Mouse (Mus musculus) liver, embryonic 15.5 days (tissue): ENCODE data around the gene Samd8. TPM values are rescaled to one million over a fixed set of nuclear protein-coding genes. Genes with fewer than 3 reads are reported as not detected.
A peak's percentile ranks its signal among the peaks of the same experiment; 100 is the strongest.

Experiments
- ATAC-seq: fragments of 200-750 bp; cut with Nextera tagmentation; 2 replicates; pipeline ENCODE4 v1.8.0; 2017; ENCODE audit warnings: moderate number of reproducible peaks, mild to moderate bottlenecking, moderate library complexity; ENCODE audit not compliant: insufficient read depth
- H3K27ac ChIP-seq: fragments of 300-500 bp; sonication (generic); replicated peaks from 2 replicates; pipeline ENCODE4 v1.5.1; 2015; ENCODE audit warnings: mild to moderate bottlenecking, inconsistent platforms
- H3K27me3 ChIP-seq: fragments of 300-500 bp; sonication (generic); 2 replicates; pipeline ENCODE4 v1.6.1; 2015; ENCODE audit warnings: mild to moderate bottlenecking, inconsistent platforms
- H3K36me3 ChIP-seq: fragments of 300-500 bp; sonication (generic); replicated peaks from 2 replicates; pipeline ENCODE4 v1.6.1; 2015; ENCODE audit warnings: moderate library complexity, mild to moderate bottlenecking, inconsistent platforms
- H3K4me1 ChIP-seq: fragments of 300-500 bp; sonication (generic); replicated peaks from 2 replicates; pipeline ENCODE4 v1.6.1; 2015; ENCODE audit warnings: inconsistent platforms
- H3K4me2 ChIP-seq: fragments of 300-500 bp; sonication (generic); 2 replicates; pipeline ENCODE4 v1.6.1; 2015; ENCODE audit warnings: moderate library complexity, mild to moderate bottlenecking, inconsistent platforms
- H3K4me3 ChIP-seq: fragments of 300-500 bp; sonication (generic); replicated peaks from 2 replicates; pipeline ENCODE4 v1.5.1; 2015; ENCODE audit warnings: mild to moderate bottlenecking, inconsistent platforms
- H3K9ac ChIP-seq: fragments of 300-500 bp; sonication (generic); 2 replicates; pipeline ENCODE4 v1.6.1; 2015; ENCODE audit warnings: moderate library complexity, mild to moderate bottlenecking, inconsistent platforms
- H3K9me3 ChIP-seq: fragments of 300-500 bp; sonication (generic); replicated peaks from 2 replicates; pipeline ENCODE4 v1.6.1; 2016; ENCODE audit warnings: inconsistent platforms
- WGBS: fragments of 180-500 bp; shearing (Covaris S2); methylation state at CpG from one replicate; pipeline ENCODE4 v1.1.7; 2015; ENCODE audit warnings: mixed read lengths; ENCODE audit not compliant: insufficient replicate concordance; 5-methylcytosine and 5-hydroxymethylcytosine counted together
- polyA plus RNA-seq: library from polyadenylated mRNA; unstranded; fragments of >200 nt; fragmentation: Nextera tagmentation; extraction: Ambion mirVana; gene quantifications from 2 replicates; pipeline ENCODE4 v1.2.1, GENCODE M21; 2015

Samd8 gene
- polyA plus RNA-seq, 1 experiment from 2014 or later: 2.8 TPM

DNA sequence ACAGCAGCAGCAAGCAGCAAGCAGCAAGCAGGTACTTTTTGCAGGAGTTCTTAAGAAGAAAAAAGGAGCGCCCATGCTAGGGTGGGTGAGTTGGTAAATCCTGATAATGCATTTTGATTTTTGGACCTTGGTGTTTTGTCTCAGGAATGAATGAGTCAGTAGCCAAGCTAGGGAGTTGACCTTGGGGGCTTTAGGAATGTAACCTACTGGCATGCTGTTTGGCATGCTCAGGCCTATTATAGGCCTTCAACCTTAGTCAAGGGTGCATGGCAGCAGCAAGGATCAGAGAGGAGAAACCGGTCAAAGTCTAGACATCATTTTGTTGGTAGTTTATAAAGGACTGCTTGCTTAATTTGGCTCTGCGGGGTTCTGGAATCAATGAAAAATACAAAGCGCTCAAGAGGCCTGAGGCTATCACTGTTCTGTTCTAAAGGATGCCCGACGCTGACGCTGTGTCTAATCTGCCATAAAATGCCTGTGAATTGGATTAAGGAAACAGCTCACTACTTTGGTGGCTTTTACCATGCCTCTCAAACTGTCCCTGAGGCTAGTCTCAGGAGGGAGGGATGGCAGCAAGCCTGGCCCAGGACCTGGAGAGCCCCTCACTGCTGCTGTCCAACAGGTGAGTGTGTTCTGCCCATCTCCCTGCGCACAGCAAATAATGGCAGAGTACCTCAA lies 28.2 kb upstream of the Samd8 start:
- Histone ChIP-seq H3K4me3 (no peak overlapping the region), H3K36me3 (no peaks in the 10 kb centered on the region), H3K4me1 (no peaks in the 10 kb centered on the region), H3K9me3 (no peaks in the 10 kb centered on the region), H3K9ac (no peak overlapping the region), H3K4me2 (no peak overlapping the region), H3K27me3 (no peaks in the 10 kb centered on the region; the same call in 1 of the 2 replicates), H3K27ac (no peak overlapping the region)
- WGBS: 79% methylated on average over 8 of the region's 8 CpGs
- ATAC-seq: no peak

DNA sequence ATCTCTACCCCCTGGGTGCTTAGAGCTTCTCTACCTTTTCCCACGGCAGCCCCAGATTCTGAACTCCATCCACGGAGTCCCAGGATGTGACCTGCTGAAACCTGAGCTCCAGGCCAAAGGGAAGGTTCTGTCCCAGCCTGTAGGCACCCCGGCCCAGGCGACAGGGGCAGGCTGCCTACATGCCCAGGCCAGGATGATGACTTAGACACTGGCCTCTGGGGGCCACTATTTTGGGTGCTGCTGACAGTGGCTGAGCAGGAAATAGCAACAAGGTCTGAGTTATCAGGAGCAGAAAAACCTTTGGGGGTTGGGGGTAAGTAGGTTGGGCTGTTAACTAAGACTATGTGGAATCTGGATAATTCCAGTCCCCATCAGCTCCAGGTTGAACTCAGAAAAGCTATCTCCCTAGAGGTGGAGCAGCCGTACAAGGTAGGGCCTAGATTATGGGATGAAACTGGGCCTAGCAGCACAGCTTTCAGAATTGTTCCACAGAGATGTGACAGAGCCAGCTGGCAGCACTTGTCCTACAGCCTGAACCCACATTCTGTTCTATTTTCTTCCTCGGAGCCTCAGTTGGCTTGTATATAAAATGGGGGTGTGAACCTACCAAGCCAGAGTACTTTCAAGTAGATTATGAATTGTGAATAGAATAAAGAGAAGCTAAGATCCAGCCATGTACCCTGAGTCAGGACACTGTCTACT lies 21.1 kb upstream of the Samd8 start:
- 61% methylated on average over 6 of the region's 6 CpGs for WGBS
- H3K27ac ChIP-seq: no peak overlapping the region
- H3K36me3 ChIP-seq: no peaks in the 10 kb centered on the region
- no peak for ATAC-seq
- H3K4me3 ChIP-seq: no peak overlapping the region
- no peaks in the 10 kb centered on the region for H3K4me1 ChIP-seq
- H3K9ac ChIP-seq: no peak overlapping the region
- H3K9me3 ChIP-seq: no peaks in the 10 kb centered on the region
- H3K27me3 ChIP-seq: no peaks in the 10 kb centered on the region; the same call in 1 of the 2 replicates
- no peak overlapping the region for H3K4me2 ChIP-seq

DNA sequence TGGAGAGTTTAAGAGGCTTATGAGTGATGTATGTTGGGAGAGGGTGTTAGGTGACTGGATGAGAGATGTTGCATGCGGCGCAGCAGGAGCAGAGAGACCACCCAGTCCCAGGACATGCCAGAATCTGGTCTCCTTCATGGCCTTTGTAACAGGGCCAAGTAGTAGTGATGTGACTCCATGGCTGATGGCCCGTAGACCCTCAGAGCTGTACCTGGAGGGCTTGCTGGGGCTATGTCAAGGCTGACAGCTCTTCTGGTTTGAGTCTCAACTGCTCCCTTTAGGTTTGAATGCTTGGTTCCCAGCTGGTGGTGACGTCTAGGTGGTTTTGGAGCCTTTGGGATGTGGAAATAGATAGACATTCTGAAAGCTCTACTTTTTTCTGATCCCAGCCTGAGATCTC lies 20.4 kb upstream of the Samd8 start:
- Histone ChIP-seq H3K4me3 (no peak overlapping the region), H3K9ac (no peak overlapping the region), H3K27ac (no peak overlapping the region), H3K9me3 (no peaks in the 10 kb centered on the region), H3K4me2 (no peak overlapping the region), H3K36me3 (no peaks in the 10 kb centered on the region), H3K27me3 (no peaks in the 10 kb centered on the region), H3K4me1 (no peaks in the 10 kb centered on the region)
- WGBS: 63% methylated on average over 4 of the region's 4 CpGs
- no peak for ATAC-seq

DNA sequence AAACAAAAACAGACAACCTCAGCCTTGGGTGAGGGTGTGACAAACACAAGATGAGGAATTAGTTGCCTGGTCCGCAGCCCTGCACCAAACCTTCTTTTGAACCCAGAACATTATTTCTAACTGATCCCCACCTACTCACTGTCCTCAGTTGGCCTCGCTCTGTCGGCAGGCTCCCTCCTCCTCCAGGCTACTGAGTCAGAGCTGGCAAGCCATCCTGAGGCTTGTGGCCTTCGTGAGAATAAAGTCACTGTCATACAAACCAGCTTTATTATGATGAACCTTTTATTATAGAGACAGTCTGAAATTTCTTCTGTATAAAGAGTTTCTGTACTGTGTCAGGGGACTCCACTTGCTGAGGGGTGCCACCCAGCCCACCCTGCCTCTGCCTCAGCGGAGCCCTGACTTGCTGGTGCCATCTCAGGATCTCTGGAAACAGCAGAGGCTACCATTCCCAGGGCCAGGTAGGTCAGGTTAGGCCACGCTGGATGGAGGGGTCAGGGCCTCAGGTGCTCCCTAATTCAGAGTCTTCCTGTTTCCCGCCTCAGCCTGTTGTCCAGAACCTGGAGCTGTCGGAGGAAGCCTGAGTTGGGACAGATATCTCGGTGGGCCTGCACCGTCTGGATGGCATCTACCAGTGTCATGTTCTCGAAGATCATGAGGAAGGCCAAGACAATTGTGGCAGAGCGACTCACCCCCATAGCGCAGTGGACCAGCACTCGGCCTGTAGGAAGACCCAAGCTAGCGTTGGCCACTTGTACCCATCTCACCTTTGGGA lies 17.0 kb upstream of the Samd8 start:
- H3K4me3 ChIP-seq: no peak overlapping the region
- no peak overlapping the region for H3K9ac ChIP-seq
- no peaks in the 10 kb centered on the region for H3K27me3 ChIP-seq
- no peak overlapping the region for H3K27ac ChIP-seq
- H3K4me1 ChIP-seq: no peaks in the 10 kb centered on the region
- ATAC-seq: no peak
- no peaks in the 10 kb centered on the region for H3K36me3 ChIP-seq
- no peak overlapping the region for H3K4me2 ChIP-seq
- no peaks in the 10 kb centered on the region for H3K9me3 ChIP-seq
- WGBS: 71% methylated on average over 15 of the region's 15 CpGs

DNA sequence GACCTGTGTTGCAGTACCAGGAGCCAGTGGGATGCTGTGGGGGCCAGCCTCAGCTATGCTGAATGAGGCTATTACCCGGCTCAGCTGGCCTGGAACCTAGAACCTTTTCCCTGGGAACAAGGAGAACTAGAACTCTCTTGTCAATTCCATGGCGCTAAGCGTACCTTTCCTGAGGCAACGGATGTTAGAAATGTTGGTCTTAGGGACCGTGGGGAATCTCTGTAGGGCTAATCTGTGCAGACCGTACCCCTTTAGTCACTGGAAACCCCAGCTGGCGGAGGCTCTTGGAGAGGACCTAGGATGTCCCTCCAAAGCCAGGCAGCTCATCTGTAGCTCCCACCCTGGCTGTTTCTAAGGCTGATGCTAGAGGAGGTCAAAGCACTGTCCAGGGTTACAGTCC lies 10.0 kb upstream of the Samd8 start:
- Histone ChIP-seq H3K27ac (no peak overlapping the region), H3K4me1 (no peaks in the 10 kb centered on the region), H3K4me3 (no peak overlapping the region), H3K9ac (no peak overlapping the region), H3K4me2 (no peak overlapping the region), H3K9me3 (no peaks in the 10 kb centered on the region), H3K27me3 (no peaks in the 10 kb centered on the region), H3K36me3 (no peaks in the 10 kb centered on the region)
- ATAC-seq: no peak
- WGBS: 80% methylated on average over 7 of the region's 7 CpGs

DNA sequence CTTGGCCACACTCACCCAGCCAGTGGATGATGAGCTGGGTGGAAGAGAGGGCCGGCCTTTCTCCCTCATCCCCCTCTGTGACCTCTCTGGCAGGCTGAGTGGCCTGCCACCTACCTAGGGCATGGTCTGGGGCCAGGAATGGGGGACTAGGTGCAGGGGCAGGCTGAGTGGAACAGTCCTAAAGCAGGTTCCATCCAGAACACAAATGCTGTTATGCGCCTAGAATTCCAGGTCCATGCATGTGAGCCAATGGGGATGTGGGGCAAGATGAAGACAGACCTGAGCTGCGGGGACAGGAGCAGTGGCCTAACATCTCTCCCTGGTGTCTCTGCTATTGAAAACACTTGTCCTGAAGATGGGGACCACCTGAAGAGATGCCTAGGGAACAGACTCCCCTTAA lies 9.0 kb upstream of the Samd8 start:
- Histone ChIP-seq H3K27me3 (no peaks in the 10 kb centered on the region), H3K4me2 (no peak overlapping the region), H3K4me1 (no peaks in the 10 kb centered on the region), H3K36me3 (no peaks in the 10 kb centered on the region), H3K27ac (no peak overlapping the region), H3K9ac (no peak overlapping the region), H3K4me3 (no peak overlapping the region), H3K9me3 (no peaks in the 10 kb centered on the region)
- no peak for ATAC-seq
- 71% methylated on average over 3 of the region's 3 CpGs for WGBS

DNA sequence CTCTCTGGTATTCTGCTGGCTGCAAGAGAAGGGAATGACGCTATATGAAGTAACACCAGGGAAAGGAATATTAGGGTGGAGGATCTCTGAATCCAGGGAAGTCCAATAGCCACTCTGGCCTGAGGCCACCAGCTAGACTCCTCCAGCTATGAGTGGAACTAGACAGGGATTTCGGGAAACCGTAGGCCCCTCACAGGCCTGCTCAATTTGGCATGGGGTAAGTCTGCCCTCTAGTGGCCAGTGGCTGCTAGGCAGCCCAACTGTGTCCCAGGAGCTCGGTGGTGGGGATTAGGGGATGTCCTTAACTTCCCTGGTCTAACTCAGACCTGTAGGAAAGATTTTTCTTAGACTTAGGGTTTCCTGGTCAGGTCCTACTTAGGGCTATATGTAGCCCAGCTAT lies 8.5 kb upstream of the Samd8 start:
- ATAC-seq: peak; percentile 36; the same call in 1 of the 2 replicates
- Histone ChIP-seq H3K9me3 (no peaks in the 10 kb centered on the region), H3K4me3 (no peak overlapping the region), H3K27ac (no peak overlapping the region), H3K36me3 (no peaks in the 10 kb centered on the region), H3K27me3 (no peaks in the 10 kb centered on the region), H3K4me2 (no peak overlapping the region), H3K9ac (no peak overlapping the region), H3K4me1 (no peaks in the 10 kb centered on the region)
- WGBS: 19% methylated on average over 4 of the region's 4 CpGs

DNA sequence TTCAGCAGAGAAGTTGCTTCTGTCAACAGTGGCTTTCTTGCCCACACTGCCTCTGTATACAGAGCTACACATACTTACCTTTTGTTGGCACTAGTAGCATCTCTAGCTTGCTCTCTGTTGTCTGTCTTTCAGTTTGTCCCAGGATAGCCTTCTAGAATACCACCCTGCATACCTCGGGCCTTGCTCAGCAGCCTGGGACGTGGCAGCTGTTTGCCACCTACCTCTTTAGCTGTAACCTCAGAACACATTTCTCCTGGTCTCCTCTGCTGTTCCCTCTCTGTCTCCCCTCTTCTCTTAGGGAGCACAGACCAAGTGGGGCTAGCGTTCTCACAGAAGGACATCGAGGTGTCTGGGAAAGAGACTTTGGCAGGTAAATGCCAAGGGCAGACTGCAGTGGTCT lies 7.9 kb upstream of the Samd8 start:
- H3K9ac ChIP-seq: no peak overlapping the region

DNA sequence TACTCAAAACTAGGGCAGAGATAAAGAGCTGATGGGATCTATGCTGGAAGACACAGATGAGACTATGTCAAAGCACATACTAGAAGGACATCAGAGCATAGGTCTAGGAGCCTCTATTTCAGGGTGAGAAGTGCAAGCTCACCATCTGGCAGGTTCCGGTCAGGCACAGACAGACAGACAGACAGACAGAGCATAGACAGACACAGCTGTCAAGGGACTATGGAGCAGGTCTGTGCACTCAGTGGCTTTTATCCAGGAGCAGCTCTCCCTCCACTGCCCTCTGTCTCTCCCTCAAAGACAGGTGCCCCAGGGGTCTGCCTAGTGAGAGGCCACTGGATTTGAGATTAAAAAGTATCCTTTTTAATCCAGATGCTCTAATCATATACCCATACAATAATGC lies 6.2 kb upstream of the Samd8 start:
- Histone ChIP-seq H3K4me3 (no peak overlapping the region), H3K9me3 (no peaks in the 10 kb centered on the region), H3K4me2 (no peak overlapping the region), H3K27ac (no peak overlapping the region), H3K9ac (no peak overlapping the region), H3K36me3 (no peaks in the 10 kb centered on the region), H3K4me1 (peaks cover 8% of the 10 kb centered on the region), H3K27me3 (no peaks in the 10 kb centered on the region)
- no peak for ATAC-seq
- WGBS: 73% methylated on average over 1 of the region's 1 CpGs

More for the DNA sequence above, 7.9 kb upstream of the Samd8 start:
- Histone ChIP-seq H3K4me2 (no peak overlapping the region), H3K4me3 (no peak overlapping the region), H3K27ac (no peak overlapping the region), H3K9me3 (no peaks in the 10 kb centered on the region), H3K36me3 (no peaks in the 10 kb centered on the region), H3K27me3 (no peaks in the 10 kb centered on the region), H3K4me1 (no peaks in the 10 kb centered on the region)
- 79% methylated on average over 4 of the region's 4 CpGs for WGBS
- no peak for ATAC-seq

DNA sequence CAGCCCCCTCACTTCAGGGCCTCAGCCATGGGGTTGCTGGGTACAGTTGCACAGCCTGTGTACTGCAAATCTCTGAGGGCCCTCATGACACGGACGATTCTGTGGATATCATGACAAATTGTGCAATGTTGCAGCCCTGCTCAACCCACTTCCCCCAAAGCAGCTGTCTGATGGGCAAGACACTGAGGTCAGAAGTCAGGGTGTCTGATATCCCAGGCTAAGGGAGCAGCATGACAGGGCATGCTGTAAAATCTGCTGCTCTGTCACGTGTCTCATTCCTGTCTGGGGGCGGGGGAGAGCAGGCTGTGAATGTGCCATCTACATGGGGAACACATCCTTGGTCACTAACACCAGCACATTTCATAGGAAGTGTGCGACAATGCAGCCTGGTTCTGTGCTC lies 5.2 kb upstream of the Samd8 start:
- no peaks in the 10 kb centered on the region for H3K9me3 ChIP-seq
- no peak for ATAC-seq
- H3K27me3 ChIP-seq: no peaks in the 10 kb centered on the region
- H3K4me1 ChIP-seq: peaks cover 16% of the 10 kb centered on the region
- no peak overlapping the region for H3K27ac ChIP-seq
- H3K4me3 ChIP-seq: no peak overlapping the region
- 32% methylated on average over 5 of the region's 5 CpGs for WGBS
- H3K9ac ChIP-seq: no peak overlapping the region
- no peak overlapping the region for H3K4me2 ChIP-seq
- H3K36me3 ChIP-seq: no peaks in the 10 kb centered on the region

DNA sequence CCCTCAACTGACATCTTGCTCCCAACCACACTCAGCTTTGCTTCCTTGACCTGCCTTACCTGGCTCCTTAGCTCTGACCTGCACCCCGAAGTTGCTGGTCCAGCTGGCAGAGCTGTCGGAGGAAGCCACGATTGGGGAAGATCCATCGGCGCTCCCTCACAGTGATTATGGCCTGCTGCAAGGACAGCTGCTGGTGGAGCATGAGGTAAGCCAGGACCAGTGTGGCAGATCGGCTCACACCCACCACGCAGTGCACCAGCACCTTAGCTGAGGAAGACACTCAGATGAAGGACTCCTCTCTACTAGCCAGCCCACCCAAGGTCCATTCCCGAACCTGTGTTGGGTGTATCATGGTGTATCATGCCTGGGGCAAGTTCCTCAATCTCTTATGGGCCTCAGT lies 4.1 kb upstream of the Samd8 start:
- no peak overlapping the region for H3K4me3 ChIP-seq
- H3K27ac ChIP-seq: no peak overlapping the region
- WGBS: 78% methylated on average over 8 of the region's 8 CpGs
- no peak for ATAC-seq
- H3K4me2 ChIP-seq: no peak overlapping the region
- no peaks in the 10 kb centered on the region for H3K27me3 ChIP-seq
- H3K4me1 ChIP-seq: peaks cover 23% of the 10 kb centered on the region
- H3K9ac ChIP-seq: no peak overlapping the region
- no peaks in the 10 kb centered on the region for H3K9me3 ChIP-seq
- no peaks in the 10 kb centered on the region for H3K36me3 ChIP-seq
